Mouse (Mus musculus) kidney, adult 11 months (tissue): Measurements from ENCODE around the gene Cit.
A peak's percentile ranks its signal among the peaks of the same experiment; 100 is the strongest.

Experiments used
- DNase-seq: peaks from one replicate; pipeline ENCODE4 v3.0.0; 2022

Gene Cit

DNA sequence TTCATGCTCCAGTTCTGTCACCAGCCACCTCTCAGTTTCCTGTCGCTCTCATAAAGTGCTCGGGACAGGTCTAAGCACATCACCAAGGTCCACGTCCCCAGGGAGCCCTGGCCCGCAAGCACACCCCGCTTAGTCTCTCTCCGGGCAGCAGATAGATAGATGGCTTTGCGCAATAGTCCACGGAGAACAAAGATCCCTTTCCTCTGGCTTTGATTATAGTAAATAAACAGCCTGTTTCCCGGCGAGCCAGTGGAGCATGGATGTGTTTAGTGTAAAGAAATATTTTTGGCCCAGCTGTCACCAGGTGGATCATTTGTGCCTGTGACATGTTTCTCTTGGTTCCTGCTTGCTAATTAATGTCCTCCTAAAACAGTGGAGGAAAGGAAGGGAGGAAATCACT, 132.2 kb downstream of the Cit start:
- DNase-seq = no peak

DNA sequence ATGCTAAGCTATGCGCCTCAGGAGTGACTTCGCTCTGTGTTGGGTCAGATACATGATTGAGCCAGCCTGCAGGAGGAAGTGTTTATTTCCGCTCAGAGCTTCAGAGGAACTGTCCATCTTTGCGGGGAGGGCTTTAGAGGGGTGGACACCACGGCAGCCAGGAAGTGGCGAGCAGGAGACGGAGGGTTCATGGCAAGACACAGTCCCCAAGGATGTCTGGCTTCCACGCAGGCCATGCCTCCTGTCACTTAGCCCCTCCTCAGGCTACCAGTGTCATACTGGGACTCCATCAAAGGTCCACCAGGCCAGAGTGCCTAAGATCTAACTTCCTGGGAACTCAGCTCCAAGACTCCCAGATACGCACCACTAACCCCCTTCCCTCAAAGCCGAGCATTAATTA, 132.7 kb downstream of the Cit start:
- peak; percentile 68 for DNase-seq

DNA sequence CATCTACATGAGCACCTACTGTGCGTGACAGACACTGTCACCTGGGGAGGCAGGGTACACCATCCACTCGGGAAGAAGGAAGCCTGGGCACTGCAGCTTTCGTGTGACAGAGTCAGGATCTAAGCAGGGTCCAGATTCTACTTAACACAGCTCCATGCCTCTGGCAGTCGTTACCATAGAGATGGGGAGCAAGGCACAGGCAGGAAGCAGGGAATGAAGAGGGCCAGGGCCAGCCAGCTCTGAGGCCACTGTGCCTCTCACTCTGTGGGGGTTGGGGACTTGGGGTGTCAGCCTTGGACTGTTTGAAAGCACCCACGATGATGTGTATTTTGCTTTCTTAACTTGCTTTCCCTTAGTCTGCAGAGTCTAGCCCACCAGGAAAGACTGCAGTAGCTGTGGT, 133.2 kb downstream of the Cit start:
- DNase-seq = no peak

DNA sequence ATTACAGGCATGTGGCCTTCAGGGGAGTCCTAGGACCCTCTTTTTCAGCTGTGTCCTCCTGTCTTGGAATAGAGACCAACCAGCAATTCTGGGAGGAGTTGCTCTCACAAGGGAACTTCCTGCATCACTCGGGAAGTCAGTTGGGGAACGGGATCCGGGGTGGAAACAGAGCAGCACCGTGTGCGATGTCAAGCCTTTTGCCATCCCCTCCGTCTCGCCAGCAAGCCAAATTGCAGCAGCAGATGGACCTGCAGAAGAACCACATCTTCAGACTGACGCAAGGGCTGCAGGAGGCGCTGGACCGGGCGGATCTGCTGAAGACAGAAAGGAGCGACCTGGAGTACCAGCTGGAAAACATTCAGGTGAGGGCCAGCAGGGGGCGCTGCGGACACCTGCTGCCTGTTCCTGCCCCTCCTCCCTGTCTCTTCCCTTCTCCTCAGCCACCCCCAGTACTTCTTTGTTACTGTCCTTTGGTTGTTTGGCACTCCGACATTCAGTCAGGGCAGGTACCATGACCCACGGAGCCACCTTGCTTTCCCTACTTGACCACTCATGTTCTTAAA, 134.1 kb downstream of the Cit start:
- DNase-seq = no peak

DNA sequence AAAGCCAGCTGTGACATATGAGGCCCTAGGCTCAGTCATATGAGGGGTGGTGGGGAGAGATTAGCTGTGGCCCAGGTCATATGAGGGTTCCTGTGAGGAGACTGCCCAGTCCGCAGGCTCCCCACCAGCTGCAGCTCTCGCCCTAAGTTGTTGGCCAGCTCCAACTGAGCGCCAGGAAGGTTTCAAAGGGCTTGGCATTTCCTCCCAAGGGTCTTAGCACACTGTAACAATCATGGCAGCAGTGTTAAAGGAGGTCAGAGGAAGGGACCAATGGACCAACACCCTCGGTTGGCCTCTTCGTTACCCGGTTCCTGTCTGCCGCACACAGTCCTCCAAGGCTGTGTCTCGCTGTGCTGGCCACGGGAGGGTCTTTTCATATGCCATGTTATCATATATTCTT, 135.5 kb downstream of the Cit start:
- no peak for DNase-seq

DNA sequence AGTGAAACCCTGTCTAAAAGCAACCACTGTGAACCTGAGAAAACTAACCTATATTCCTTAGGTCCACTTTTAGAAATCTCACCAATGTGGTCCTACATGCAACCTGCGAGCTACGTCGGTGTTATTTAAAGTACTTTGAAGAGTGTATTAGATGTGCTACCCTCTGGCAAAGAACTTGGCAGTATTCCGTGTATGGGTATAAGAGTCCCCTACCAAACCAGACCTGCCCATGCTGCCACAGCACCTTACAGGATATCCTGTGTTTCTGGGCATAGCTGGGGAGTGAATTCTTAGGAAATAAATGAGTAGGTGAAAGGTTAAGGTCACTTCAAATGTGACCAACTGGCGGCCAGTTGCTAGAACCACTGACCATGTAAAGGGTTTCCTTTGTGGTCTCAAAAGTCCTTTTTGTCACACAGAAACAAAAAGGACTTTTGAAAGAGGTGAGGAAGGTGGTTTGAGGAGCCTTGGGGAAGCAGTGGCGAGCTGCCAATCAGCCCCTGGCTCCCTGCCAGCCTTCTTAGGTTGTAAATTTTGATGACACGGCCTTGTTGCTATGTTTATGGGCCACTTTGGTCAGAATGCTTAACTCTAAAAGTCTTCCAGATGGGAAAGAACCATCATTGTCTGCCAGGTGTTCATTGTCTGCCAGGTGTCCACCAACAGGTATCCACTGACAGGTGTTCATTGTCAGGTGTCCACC, 137.7 kb downstream of the Cit start:
- peak; percentile 56 for DNase-seq

DNA sequence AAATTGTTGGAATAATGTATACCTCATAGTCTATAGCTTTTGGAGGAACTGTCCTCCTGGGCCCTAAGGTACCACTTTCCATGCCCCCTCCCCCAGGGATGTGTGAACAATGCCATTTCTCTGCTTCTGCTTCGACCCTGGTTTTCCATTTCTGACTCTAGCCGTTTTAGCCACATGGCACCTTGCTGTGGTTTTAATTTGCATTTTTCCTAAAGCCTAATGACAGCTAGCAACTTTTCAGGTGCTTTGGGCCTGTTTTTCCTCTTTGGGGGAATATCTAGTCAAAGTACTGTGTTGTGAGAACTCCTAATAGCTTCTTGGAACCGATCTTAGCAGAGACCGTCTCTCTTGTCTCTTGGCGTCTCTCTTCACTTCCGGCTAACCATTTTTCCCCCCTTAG, 139.3 kb downstream of the Cit start:
- no peak for DNase-seq

DNA sequence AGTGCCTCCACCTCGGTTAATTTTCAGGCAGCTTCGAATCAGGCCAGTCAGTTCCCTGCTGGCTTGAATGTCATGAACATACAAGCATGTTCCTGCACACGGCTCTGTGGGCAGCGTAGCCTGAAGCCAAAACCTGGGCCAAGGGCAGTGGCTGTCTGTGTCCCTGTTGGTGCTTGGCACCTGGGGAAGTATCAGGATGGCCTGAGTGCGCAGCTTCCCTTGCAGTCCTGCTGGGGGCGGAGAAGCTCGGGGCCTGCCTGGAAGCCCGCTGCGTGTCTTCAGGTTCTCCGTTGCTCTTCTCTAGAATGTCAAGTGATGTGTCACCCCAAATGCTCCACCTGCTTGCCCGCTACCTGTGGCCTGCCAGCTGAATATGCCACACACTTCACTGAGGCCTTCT, 140.0 kb downstream of the Cit start:
- DNase-seq = no peak

DNA sequence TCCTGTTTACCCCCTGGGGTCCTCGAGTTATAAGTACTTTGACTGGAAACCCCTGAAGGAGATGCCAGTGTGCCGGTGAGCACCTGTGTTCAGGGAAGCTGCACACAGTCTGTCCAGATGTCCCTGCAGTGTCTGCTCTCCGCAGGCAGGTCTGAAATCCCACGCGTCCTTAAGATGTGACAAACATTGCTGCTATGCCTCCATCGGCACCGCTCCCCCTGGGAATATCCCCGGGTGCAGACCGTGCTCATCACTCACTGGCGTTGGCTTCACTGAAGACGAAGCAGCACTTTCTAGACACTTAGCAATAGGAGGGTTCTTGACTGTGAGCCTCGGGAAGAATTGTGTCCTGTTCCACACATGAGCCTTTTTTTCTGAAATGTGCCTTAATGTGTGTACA, 142.2 kb downstream of the Cit start:
- no peak for DNase-seq

DNA sequence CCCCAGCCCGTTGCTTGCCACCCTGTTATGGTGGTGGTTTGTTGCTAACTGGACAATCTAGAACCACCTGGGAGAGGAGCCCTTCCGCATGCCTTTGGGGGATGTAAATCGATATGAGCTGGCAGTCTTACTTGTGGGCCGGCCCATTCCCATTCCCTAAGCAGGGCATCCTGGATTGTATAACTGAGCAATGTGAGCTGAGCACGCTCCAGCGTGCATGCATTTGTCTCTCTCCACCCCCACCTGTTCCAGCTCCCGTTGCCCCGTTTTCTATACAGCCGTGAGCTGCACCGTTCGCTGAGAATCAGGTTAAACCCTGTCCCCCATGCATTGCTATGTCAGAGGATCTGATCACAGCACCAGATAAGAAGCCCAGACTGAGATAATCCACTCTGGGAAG, 146.6 kb downstream of the Cit start:
- no peak for DNase-seq

DNA sequence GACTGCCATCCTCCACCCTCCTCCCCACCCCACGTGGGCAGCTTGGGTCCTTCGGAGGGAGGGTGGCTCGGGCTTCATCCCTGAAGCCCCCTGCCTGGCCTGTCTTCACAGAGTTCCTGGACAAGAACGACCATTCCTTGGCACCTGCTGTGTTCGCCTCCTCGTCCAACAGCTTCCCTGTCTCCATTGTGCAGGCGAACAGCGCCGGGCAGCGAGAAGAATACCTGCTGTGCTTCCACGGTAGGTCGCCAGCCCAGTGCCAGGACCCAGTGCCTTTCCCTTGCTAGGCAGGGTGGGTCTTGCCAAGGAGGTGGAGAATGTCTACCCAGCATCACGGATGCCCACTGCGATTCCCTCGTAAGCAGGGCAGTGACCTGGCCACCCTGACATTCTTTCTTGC, 149.0 kb downstream of the Cit start:
- DNase-seq = no peak

DNA sequence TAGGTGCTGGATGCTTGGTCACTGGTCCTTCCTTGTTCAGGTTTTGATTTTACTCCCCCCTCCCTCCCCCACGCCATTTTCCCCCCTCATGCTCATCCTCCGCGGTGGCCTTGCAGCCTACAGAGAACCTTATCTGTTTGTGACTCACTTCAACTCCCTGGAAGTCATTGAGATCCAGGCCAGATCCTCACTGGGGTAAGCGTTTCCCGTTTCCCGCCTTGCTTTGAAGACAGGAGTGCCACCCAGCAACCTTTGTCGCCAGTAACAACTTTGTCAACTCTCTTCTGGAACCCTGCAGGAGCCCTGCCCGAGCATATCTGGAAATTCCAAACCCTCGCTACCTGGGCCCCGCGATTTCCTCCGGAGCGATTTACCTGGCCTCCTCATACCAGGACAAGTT, 152.3 kb downstream of the Cit start:
- DNase-seq = no peak

DNA sequence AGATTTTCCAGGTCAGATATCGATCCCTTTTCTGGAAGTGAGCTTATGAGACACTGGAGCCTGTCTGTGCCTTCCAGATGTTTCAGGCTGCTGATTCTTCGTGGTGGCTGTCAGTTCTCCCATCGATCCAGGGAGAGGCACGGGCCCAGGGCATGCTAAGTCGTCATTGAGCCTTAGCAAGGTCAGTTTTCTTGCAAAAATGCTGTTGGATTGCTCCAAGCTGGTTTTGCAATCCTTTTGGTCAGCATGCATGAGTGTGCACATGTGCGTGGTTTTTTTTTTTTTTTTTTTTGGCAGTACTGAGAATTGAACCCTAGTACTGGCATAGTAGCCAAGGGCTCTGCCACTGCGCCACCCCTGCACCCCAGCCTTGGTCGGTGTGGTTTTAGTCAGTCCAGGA, 158.1 kb downstream of the Cit start:
- no peak for DNase-seq

DNA sequence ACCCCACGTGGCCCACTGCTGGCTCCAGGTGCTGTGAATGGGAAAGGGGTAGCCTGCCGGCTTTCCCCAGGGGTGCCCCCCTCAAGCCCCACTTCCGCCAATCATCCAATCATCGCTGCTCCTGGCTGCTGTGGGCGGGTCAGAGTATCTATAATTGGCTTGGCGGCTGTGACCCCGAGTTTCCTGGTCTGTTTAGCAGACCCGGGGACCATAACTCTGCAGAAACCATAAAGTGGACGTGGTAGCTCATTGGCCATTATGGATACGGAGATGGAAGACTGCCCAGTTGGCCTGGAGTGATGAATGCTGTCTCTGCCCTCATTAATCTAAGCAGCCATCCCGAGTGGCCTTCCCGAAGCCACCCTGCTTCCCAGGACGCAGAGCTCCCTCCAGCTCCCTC, 158.7 kb downstream of the Cit start:
- DNase-seq = no peak

DNA sequence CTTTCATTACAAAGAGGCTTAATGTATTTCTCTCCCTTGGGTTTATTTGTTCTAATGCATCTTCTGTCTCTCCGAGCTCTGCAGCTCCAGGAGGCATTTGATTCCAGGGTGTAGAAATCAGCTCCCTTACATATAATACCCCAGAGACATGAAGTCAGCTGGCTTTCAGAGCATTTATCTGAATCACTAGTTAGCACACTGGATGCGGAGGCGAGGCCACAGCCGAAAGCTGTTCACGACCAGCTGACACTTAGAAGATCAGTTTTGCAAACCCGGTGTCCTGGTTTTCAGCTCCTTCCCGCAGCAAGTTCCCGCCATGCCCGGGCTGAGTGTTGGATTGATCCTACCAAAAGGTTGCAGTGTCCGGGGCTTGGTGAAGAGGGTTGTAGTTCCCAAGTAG, 159.2 kb downstream of the Cit start:
- no peak for DNase-seq

DNA sequence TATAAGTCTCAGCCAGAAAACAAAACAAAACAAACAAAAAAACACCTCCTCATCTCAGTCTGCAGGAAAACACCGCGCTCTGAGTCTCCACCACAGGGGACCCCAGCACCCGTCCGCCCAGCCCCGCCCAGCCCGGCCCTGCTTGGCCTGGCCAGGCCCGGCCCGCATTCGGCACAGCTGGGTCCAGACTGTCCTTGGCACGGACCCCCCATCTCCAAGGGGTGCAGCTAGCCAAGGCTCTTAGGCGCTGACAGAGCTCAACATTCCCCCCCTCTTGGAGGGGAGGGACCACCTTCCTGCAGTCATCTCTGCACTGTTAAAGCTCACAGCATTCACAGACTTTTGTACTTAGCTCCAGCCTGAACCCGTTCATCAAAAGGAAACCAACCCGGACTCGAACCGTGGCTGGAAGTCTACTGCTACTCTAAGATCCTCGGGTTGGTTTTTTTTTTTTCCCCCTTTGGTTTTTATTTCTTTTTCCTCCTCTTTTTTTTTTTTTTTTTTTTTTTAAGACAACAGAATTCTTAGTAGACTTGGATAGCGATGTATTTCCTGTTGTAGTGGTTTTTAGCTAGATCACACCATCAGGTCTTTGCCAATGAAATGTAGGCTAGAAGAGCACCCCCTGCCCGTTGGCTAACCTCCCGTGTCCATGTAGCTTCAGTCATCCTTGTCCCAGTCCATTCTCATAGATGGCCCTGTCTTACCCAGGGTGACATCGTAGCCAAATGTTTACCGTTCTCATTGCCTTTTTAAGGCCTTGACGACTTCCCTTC, 161.4 kb downstream of the Cit start:
- DNase-seq = no peak

DNA sequence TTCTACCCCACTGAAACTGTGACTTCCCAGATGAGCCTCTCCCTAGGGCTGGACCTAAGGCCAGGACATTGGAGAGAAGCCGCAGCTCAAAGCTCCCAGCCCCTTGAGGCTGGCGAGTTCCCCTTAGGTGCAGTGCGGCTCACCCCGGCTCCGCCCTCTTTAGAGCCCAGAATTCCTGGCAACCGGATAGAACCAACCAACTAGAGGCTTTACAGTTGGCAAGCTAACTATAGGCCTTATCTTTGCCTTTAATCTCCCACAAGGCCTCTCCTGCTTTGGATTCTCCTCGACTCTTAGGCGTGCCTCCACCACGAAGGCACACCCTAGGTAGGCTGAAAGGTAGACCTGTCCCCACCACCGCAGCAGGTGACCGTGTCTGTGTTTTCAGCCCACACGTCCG, 162.6 kb downstream of the Cit start:
- peak; percentile 37 for DNase-seq

DNA sequence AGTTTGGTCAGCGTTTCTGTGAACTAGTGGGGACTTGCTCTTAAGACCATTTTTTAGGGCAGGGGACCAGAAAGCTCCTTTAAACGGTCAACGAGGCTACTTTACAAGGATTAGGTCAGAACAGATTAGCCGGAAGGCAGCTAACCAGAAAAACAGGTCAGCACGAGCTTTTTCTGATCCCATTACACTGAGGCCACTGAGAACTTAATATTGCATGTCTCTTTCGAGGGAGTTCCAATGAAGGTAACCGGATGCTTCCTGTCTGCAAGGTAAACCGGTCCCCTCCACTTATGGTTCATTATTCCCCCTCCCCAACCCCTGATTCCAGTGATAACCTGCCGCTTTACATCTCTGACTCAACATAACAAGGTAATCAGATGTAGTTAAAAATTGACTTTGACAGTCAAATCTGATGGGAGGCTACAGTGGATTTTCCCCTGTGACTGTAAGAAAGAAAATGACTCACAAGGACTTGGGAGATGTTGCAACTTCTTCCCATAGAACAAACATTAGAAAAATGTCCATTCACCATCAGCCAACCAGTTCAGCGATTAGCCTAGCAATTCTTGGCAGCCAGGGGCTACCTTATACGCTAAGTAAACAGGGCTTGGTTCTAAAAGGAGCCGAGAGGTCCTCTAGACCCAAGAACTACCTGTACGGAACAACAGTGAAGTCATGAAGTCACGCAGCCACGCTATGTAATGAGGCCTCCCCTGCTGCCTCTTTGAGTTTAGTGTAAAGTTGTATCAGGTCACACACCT, 164.2 kb downstream of the Cit start:
- DNase-seq = peak; percentile 46

DNA sequence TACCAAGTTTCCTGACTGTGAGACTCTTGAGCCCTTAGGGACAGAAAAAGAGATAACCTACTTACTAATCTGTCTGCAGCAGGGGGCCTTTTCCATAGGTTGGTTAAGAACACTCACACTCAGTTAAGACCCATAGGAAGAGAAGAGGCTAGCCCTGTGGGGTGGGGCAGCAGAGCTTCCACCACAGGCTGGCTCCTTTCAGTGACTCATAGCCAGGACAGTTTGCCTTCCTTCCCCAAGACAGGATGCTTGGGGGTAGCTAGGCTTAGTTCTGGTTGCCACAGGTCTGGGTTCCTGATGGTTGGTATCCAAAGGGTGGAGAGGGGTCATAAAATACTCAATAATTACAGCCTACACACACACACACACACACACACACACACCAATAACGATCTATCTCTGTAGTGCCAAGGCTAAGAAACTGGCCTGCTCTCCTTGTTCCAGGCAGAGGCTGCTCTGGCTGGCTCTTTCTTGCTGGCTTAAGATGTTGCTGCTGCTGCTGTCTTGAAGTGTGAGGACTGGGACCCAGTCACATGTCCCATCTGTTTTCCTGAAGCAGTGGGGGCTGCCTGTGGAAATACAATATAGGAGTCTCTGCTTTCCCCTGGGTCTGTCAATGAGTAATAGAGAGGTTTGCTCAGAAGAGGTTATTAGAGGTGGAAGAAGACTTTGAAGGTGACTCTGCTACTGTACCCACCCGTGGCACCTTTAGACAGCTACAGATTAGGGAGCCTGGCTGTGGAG, 165.0 kb downstream of the Cit start:
- peak; percentile 42 for DNase-seq

DNA sequence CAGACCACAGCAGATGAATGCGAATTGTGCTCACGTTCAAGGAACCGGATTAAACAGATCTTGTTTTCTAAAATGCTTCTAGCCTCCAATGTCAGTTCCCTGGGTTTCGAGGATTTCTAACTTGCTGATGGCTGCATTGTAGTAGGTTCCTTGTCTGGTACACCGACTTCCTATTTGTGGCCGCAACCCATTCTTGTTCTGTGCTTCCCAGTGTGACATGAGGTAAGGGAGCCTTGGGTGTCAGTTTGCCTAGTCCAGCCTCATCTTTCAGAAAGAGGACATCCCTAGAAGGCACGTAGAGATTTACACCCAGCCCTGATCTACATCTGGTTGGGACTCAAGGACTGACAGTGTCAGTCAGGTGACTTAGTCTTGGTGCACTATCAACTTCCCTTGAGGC, 166.6 kb downstream of the Cit start:
- DNase-seq = no peak

DNA sequence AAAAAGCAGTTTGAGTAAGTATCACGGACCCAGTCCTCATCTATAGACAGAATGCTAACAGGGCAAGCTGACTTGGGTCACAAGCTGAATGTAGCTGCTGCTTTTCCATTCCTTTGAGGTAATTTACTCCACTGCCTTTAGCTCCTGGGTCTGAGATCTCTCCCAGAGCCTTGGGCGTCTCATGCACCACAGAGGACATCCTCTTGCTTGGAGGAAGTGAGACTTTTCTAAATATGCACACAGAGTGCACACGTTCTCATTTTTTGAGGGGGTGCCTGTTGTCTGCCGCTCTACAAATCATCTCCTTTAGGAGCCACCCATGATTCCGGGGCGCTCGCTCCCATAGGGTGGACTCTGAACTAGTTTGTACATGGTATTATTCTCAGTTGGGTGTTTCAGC, 167.4 kb downstream of the Cit start:
- no peak for DNase-seq

DNA sequence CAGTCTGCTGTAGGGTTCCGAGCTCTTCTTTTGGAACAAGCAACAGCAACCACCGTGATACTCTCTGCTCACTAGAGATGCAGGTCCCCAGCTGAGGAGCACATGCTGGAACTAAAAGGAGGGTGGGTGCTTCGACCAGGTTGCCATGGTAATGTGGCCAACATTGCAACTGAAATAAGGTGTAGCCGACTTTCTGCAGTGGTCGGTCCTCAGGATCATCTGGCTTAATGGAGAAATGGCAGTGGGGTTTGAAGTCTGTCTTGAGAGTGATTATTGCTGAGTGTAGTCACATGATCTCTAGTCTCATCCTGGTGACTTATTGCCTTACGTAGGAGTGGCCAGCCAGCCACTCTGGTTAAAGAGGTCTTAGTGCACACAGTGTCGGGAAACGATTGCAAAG, 168.7 kb downstream of the Cit start:
- DNase-seq = no peak

DNA sequence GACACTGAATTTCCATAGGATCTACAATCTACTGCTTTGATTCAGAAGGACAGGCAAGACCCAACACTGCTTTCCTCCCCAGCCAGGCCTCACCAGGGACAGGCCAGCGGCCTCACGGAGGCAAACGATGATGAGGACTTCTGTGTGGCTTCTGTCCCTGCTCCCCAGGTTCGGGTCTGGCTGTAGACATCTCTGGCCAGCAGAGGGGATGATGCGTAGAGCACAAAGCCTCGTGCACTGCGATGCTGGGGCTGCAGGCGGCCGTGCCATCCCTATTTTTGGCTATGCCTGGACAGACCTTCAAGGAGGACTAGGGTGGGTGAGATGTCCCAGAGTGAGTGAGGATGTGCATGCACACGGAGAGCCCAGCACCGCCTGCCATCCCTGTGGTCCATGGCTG, 169.2 kb downstream of the Cit start:
- no peak for DNase-seq
